Mouse (Mus musculus): ENCODE measurements around the gene Stab2.

The Stab2 gene

DNA sequence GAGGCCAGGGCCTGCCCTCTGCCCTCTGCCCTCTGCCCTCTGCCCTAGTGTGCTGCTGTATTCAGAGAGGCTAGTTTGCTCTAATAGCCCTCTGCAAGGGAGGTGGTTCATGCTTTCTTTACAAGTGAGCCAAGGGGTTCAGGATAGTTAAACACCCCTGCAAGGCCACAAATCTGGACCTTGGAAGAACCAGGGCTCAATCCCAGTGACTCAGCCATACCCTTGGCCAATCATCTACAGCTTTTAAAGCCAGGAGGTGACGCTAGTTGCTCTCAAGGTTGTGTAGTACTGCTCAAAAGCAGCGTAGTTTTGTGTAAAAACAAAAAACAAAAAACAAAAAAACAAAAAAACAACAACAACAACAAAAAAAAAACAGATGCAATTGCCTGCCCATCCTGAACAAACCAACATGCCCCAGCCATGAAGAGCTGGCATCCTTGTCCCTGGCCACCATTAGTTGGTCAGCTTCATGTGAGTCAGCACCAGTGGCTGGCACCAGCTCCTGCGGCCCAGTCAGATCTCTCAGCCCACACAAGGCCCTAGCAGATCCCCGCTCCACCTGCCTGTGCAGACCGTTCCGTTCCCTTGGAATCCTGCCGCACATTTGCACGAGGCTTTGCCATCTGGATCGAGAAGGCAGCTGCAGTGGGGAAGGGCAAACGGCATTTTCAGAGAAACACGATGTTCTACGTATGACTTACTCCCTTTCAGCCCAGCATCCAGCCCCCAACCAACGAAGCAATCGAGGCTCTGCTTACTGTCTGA, 117.5 kb downstream of the Stab2 start:
- DNase-seq (ENCODE audit: low spot score) = no peak

DNA sequence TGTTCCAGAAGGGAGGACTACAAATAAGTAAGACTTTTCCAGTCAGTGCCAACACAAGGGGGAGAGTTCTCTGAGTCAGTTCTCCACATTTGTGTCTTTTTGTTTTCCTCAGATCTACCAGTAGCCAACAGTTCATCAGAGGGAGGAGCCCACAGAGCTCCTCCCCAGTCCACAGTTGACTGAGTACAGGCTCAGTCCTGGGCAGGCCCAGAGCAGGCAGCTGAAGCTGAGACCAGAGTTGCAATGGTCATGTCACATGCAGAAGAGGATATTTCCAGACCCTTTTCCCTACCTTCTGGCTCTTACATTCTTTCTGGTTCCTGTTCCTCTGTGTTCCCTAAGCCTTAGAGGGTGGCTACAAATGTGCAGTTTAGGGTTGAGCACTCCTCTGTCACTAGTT, 118.4 kb downstream of the Stab2 start:
- no peak for DNase-seq (ENCODE audit: low spot score)

DNA sequence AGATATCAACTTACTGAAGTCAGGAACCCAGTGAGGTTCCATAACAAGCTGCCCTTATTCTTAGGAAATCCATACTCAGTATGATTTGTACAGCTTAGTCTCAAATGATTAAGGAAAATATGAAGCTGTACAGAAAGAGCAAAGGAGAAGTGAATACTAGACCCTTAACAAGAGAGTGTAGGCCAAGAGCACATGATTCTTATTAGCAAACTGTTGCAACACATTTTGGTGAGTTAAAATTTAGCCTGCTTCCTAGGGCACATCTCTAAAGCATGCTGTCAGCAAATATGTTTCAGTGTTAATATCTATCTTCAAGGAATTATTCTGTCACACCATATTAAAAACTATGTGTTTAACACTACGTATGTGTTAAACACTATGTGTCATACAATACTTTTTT, 121.4 kb downstream of the Stab2 start:
- DNase-seq (ENCODE audit: low spot score) = no peak

DNA sequence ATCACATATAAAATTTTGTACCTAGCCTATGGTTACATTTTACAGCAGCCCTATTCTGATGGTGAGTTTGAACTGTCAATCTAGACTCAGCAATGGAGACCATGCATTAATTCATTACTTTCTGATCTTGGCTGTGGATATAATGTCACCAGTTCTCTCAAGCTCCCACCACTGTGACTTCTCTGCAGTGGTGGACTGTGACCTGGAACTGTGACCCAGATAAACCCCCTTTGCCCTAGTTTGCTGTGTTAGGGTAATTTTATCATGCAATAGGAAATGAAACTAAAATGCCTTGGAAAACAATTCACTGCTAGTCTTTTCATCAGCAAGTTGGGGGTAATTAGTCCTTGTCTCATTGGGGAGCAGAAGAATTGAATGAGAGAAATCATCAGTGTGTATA, 126.4 kb downstream of the Stab2 start:
- no peak for DNase-seq (ENCODE audit: low spot score)

DNA sequence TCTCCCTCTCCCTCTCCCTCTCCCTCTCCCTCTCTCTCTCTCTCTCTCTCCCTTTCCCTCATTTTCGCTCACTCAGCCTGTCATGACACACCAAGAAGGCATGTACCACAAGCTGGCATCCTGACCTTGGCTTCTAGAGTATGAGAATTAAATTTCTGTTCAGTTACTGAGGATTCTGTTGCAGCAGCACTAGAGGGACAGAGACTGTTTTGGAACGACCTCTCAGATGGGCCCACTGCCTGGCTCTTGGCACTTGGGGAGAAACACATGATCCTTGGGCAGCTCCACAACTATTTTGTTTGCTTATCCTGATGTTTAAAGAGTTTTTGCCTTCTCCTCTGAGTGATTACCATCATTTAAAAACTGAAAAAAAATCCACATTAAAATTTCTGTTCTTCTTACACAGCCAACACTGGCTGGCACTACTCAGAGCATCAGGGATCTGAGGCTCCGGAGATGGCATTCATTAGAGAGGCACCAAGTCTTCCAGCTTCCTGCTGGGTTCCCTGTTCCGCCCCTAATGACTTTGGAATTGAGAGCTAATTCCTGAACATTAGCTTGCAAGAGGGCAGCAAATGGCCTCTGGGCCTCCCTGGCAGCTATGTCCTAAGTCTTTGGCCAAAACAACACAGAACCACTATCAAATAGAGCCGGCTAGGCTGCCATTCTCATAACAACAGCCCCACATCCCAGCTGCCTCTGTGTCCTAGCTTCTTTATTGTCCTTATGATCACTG, 127.6 kb downstream of the Stab2 start:
- DNase-seq (ENCODE audit: low spot score) = no peak

DNA sequence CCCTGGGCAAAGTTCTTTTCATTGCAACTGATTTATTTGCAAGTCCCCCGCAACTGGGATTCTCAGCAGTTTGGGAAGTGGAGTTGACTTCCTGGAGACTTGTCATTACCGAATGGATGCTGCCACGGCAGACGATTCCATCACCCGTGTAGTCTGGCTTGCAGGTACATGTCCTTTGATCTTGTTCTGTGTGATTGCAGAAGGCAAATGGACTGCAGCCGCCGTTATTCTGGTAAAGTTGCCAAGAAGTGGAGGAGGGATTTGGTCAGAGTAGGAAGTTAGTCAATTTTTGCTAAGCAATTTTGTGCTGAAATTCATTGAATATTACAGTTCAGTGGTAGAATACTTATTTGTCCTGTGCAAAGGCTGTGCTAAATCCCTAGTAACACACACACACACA, 129.1 kb downstream of the Stab2 start:
- DNase-seq (ENCODE audit: low spot score) = no peak

DNA sequence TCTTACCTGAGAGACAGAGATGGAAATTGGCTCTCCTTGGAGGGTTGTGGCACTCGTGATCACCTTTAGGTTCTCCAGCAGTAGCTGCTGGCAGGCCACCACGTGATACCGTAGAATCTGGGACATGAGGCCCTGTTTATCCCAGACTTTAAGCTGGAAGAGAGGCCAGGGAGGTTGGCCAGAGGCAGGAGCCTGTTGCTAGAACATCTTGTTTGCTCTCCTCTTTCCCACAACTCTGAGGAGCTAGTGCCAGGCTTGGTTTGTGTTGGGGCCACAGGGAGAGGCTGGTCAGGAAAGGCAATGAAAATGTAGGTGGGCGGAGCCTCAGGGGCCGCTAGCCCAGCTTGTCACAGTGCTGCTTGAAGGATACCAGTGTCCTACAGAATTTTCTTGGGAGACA, 135.2 kb downstream of the Stab2 start:
- DNase-seq (ENCODE audit: low spot score) = no peak

DNA sequence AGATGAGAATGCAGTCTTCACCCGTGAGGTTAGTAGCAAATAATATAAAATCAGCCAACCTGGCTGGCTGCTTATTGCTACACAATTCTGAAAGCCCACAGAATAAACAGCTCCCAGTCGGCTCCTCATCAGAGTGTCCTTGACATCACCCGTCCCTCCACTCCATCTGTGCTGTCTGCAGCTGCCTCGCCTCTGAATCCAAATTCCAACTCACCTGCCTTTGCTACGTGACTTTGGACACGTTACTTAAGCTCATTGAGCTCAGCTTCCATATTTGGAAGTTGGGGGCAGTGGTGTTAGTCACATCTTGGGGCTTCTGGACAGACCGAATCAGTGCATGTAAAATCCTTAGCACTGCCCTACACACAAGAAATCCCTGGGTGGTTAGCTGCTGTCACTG, 135.7 kb downstream of the Stab2 start:
- DNase-seq (ENCODE audit: low spot score) = no peak

DNA sequence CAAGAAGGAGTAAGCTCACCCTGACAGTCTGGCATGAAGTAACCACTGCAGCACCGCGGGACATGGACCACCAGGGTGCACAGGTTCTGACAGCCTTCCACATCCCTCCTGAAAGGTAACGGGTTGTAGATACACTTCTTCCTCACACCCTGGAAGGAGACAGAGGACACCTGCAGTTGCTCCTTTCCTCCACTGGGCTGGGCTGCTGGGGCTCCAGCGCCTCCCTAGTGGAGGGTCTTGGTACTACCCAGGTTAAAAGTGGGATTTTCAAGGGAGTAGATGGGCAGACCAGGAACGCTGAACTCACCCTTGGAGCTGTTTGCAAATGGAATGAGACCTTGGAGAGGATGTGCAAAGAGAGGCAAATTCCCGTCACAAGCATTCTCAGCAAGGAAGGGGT, 144.4 kb downstream of the Stab2 start:
- DNase-seq (ENCODE audit: low spot score) = no peak

DNA sequence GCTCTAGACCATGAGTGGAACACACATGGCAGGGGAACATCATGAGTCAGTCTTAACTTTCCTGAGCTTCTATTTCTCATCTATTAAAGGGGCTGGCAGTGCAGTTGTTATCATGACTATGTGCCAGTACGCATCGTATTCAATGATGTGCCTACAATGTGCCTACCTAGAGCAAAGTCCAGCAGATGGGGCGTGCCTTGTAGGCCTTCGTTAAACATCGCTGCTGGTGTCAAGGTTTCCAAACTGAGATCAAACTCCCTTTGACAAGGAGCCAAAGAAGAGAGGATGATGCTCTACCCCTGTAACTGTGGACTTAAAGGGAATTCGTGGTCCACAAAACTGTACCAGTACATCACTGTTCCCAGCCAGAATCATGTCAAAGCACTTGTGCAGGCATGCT, 145.3 kb downstream of the Stab2 start:
- DNase-seq (ENCODE audit: low spot score) = no peak

DNA sequence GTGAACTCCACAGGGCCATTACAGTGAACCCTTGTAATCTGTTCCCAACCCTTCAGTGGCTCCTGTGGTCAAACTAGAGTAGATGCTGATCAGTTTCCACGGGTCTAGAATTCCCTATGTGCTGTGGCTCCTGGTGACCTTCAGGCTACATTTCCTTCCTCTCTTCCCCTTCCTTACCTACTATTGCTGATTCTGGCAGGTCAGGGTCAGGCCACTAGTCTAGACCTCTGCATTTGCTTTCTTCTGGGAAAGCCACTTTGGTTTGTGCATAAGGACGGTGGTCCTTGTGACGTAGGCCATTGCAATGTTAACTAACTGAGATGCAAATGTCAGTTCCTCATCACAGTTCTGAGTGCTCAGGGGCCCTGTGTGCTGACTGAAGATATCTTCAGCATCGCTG, 147.4 kb downstream of the Stab2 start:
- no peak for DNase-seq (ENCODE audit: low spot score)

DNA sequence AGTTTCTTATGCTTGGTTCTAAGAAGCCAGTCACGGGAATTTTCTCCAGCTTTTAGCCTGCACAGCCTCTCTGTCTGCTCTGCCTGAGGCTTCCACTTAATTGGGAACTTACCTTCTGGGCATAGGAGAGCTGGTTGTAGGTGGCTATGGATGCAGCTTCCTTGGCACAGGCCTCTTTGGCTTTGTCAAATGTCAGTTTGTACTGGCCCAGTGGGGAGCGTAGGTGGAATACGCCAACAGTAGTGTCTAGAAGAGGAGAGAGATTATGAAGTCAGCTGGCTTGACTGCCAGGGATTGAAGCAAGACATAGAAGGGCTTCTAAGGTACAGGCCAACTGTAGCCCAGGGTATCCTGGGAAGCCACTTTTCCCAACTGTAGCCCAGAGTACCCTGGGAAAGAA, 154.4 kb downstream of the Stab2 start:
- DNase-seq (ENCODE audit: low spot score) = no peak

DNA sequence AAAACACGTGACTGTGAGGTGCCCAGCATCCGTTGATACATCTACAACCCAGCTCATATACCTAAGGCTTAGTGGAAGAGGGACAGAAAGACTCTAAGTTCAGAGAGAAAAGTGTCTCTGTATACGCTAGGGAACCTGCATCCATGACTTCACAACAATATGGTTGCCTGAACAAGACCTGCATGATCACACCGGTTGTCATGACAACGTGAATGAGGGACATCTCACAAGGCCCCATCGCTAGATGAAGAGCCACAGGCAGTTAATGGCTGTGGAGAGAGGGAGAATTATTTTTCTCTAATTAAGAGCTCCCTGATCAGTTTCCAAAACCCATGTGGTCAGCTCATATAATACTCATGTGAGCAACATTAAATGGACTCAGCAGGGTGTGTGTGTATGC, 155.7 kb downstream of the Stab2 start:
- no peak for DNase-seq (ENCODE audit: low spot score)

DNA sequence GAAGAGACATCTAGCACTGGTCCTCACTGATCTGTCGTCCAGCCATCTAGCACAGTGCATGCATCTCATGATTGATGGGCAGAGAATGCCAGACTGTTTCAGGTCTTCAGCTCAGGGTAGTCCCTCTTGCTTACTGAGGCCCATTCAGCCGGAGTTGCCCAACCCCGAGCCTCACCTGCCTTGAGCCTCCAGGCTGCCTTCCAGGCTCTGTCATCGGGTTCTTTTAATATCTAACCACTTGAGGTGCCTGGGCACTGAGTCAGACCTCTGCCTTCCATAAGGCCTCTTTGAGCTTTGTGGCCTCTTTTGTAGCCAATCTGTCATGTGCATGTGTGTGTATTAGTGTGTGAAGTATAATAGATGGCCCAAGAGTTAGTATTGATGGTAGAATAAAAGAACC, 158.3 kb downstream of the Stab2 start:
- no peak for DNase-seq (ENCODE audit: low spot score)

DNA sequence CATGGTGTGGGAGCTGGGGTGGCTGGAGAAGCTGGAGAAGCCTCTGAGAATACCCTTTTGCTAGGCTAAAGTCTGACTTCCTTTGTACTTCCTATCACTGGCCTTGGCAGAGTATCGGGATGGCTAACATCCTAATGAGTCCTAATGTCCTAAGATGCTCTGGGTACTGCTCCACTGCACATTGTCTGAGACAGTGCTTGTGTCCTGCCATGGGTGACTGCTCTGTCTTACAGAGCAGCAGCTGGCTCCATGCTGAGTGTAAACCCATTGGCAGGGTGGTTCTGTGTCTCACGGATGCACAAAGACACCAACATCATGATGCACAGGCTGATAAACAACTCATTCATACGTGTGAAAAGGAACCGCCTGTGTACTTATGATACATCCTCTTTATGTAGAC, 158.7 kb downstream of the Stab2 start:
- no peak for DNase-seq (ENCODE audit: low spot score)

DNA sequence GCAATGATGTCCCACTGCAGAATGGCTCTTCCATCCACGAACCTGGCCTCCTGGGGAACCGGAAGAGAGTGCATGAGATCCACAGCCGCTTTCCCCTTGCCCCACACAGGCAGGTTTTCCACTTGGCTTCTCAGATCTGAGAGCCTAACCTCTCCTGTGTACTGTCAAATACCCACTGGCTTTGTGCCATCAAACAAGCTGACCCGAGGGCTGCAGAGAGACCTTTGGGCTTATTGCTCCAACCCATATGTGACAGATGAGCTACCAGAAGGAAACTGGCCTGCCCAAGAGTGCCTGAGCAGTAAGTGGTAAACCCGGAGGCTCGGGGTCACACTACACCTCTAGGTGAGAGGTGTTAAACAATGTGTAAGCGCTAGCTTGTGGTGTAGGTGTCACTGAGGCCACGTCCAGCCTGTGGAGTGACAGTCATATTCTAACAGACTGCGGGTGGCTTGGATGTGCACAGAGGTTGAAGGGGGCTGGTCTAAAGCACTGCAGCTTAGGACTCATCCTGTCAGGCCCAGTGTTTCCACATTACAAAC, 160.8 kb downstream of the Stab2 start:
- DNase-seq (ENCODE audit: low spot score) = no peak

DNA sequence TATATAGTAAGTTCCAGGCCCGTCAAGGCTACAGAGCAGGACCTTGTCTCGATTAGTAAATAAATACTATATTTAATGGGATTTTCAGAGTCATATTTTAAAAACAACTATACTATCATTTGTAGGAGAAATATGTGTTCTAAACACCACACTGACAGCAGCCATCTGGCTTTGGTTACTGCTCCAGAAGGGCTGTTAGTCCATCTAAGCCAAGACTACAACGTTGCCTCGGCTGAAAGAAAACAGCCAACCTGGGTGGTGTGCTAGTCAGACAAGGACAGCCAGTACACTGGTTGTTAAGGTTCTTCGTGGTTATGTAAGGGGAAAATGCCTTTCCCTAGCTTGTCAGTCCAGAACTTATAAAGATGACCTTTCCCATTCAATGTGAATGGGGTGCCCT, 165.2 kb downstream of the Stab2 start:
- DNase-seq (ENCODE audit: low spot score) = no peak

DNA sequence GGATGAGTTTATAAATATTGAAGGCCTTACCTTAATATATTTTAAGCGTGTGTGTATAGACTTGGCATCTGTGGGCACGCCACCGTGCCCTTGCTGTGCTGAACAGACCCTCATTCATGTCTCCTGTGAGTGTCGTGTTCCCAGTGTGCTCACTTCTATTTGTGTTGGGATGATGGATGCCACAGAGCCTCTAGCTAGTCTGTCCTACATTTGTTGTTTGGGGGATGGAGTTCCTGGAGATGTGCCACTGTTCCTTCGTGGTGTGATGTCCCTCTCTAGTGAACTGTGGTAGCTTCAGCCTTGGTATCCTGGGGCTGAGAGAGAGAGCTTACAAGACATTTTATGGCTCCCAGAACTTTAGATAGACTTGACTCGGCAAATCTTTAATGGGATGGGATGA, 169.0 kb downstream of the Stab2 start:
- DNase-seq (ENCODE audit: low spot score) = no peak

DNA sequence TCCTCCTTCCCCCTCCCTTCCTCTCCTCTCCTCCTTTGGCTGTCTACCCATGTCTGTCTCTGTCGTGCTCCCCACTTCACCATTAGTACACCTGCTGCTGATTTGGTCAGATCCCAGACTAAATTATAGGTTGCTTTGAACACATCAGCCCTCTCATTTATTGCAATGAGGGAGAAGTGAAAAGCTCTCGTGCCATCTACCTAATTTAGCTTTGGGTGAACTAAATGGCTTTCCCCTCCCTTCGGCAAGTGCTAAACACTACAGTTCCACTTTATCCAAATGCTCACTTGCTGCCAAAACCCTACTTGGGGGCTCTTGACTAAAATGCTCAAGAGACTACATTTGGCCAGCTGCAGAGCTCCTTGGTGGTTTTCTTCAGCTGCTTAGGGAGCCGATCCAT, 171.0 kb downstream of the Stab2 start:
- DNase-seq (ENCODE audit: low spot score) = no peak

DNA sequence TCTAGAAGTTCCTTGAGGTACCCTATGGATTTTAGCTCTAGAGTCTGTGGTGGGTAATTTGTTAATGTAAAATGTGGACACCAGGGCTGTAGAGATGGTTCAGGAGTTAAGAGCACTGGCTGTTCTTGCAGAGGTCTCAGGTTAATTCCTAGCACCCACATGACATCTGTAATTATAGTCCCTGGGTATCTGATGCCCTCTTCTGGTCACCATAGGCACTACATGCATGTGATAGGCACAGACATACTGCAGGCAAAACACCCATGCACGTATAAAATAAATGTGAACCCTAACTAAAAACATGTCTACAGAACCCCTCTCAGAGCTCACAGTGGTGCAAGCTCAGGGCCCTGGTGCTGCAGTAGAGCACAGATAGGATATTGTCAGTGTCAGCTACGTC, 178.3 kb downstream of the Stab2 start:
- no peak for DNase-seq (ENCODE audit: low spot score)

DNA sequence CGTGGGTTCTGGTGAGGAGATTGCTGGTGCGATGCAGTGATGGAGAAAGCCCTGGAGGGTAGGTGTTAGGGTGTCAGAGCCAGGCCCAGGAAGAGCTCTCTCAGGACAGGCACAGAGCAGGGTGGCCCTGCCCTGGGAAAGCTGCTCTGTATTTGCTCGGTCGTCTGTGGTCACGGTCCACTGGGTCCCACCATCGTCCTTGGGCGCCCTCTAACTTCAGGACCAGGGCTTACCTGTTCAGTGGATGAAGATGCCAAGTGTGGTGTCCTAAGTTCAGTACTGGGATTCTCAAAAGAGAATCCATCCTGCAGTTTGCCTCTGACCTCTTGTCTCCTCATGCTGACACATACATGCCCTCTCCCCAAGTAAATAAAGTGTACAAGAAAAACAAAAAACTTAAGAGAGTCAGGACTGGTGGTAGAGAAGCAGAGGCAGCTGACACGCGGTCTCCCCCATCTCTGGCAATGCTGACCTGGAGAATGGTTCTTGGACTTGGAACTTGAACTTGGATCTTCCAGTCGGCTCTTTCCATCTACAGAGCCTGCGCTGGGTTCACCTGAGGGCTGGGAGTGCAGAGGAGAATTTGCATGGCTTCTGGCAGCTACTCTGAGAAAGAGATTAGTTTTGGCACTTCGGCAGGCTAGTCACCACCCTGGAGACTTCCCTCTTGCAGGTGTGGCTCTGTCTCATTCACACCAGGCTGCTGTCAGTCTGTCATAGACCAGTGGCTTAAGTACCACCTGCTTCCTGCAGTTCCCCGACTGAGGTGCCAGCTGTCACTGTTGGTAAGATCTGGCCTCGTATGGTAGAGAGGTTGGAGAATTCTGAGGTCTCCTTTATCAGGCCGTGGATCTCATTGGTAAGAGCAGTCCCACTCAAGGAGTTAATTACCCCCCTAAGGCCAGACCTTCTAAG, 179.3 kb downstream of the Stab2 start:
- no peak for DNase-seq (ENCODE audit: low spot score)

DNA sequence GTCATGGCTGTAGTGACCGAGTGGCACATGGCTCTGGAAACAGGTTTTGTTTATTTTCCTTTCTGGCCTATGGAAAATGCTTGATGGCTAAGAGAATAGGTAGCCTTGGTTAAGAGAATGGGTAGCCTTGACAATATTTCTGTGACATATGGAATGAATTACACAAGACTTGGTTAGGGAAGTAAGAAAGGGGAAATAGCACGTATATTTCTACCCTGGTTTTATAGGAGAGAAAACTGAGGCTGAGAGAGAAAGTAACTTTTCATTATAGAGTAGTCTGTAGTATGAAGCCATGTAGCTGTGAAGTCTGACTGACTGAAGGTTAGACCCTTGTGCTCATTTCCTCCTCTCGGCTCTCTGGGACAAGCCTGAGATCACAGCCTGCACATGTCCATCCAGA, 180.9 kb downstream of the Stab2 start:
- no peak for DNase-seq (ENCODE audit: low spot score)
